Mouse (Mus musculus) layer of hippocampus, adult 9-10 months (tissue): ENCODE measurements at regions not wholly inside any gene's neighbourhood (a gene's known extent, or its start where the extent isn't known, plus 50 kb on each side); places are given as distances from the start of the nearest gene placed in this dataset.

ENCODE experiments used
- DNase-seq: peaks from one replicate; pipeline ENCODE4 v3.0.0; 2022; ENCODE audit warnings: low spot score

GRCm38 (mm10) chr12:92292460-92293340 is 443.7 kb upstream of the Sel1l start:
- DNase-seq: no peak

- no peak for DNase-seq
Observed at GRCm38 (mm10) chr12:92291490-92291889, 442.5 kb upstream of the Sel1l start.

- DNase-seq: no peak
Observed at GRCm38 (mm10) chr12:92285511-92285910, 436.6 kb upstream of the Sel1l start.

DNA sequence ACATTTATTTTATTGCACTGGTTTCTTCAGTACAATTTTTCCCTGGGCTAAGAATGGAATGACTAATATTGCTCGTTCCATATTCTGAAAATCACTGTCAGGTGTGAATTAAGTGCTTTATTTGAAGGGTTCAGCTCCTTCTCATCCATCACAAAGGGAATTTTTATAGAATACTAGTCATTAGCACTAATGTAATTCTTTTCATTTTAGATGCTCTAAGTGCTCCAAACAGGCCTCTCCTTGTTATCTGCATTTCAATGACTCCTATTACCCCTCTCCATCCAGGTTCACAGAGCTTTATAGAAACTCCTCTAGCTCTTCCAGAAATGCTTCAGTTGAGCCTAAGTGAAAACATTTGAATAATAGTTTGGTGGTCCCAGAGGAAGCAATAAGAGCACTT is 431.5 kb upstream of the Sel1l start:
- DNase-seq: no peak

- DNase-seq: no peak
Observed at GRCm38 (mm10) chr12:92251962-92252361, 403.0 kb upstream of the Sel1l start.

DNA sequence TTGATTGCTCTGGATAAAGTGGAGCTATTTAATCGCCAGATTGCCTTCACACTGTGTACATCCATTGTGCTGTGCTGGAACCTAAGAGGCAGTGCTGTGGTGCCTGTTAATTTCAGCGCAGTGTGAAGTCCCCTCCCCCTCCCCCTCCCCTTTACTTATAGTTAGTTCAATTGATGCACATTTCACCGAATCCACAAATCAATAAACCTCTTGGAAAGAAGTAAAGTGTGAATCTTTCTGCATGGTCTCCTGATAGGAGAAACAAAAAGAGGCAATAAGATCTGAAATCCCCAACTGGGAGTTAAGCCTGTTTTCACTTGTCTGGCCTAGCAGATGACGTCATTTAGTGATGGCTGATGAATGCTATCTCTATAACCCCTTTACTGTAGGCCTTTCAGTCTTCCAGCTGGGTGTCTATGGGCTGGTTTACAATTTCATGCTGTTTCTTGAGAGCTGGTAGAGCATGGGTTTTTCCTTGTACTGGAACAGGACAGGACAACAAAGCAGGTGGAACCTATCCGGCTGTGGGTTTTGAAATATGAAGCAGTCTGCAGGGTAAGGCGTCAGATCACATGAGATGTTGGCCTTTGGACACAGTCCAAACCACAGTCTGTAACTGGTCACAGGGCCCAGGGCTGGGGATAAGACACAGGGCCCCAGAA is 398.0 kb upstream of the Sel1l start:
- no peak for DNase-seq

GRCm38 (mm10) chr12:92239956-92240699 is 391.2 kb upstream of the Sel1l start:
- DNase-seq: no peak

DNA sequence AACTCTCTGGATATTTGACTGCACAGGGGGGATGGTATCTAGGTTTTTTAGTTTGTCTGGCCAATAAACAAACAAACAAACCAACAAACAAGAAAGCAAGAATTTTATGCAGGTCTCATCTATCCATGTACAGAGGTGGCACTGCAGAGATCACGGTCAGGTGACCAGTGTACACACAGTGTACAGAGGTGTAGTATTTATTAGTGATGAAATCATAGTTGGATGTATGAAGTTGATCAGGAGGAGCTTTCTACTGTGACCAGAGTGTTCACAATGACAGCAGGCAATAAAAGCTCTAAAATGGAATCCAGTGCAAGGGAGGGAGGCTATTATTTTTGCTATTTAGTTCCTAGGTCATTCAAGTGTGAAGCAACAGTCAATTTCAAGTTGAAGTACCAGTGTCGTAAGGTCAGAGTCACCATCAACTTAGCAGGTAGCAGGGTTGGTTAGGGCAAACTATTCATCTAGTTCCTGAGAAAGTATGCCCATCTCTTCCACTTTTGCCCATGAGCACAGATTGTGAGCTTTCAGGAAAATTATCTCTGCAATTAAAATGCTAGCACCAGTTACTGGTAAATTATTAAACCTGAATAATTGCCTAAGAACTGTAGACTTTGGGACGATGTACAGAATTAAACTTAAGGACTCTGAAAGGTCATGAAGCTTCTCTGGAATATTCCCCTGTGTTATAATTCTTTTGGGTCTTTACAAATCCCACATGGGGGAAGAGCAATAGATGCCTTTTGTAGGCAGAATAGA is 384.9 kb upstream of the Sel1l start:
- no peak for DNase-seq

GRCm38 (mm10) chr12:92228585-92228984 is 379.6 kb upstream of the Sel1l start:
- no peak for DNase-seq

DNA sequence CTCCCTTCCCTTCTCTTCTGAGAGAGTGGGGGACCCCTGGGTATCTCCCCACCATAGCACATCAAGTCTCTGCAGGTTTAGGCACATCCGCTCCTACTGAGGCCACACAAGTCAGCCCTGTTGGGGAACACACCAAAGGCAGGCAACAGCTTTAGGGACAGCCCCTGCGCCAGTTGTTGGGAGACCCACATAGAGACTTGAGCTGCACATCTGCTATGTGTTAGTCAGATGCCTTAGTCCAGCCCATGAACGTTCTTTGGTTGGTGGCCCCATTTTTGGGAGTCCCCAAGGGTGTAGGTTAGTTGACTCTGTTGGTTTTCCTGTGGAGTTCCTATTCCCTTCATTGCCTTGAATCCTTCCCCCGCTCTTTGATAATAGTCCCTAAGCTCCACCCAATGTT is 354.4 kb upstream of the Sel1l start:
- DNase-seq: no peak

DNA sequence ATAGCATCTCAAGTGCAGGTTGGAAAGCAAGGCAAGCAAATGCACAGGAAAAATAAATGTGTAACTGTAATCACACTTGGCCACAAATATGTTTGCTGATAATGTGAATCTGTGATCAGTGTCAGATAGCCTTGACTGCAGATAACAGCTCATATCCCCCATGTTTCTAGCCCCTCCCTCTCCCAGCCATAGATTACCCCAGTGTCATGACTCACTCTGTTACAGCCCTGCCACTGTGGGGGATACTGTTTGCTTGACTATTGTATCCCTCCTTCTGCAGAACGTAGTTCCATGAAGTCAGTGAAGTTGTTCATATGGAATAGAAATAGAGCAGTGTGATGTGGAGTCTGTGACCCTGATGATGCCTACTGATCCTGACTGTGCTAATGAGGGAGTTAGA is 351.6 kb upstream of the Sel1l start:
- DNase-seq: no peak

DNA sequence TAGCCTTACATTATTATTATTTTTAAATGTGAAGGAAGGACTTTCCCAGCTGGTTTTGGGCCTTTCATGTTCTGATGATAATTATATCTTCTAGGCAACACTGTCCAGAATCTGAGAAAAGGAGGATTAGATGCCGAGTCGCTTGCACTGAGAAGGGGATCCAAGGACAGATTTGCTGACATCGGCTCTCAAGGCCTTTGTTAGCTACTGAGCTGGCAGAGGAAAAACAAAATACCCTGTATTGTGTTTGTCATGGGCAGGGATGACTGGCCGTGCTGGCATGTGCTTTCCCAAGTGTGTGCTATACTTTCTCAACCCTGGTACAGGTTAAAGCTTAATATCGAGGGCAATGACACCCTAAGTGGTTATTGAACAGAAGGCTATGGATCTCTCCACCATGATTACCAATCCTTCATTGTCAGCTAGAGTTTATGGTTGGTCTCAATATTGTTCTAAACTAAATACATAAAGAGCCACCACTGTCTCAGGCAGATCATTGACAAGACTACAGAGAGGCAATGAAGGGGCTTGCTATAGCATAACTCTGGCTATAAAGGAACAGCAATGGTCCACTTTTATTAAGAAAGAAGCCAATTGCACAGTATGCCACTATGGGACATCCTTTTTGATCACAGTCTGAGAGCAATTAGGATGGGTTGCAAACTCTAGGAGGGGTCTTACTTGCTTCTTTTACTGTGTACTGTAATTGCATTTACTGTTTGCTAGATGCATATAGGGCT is 350.0 kb upstream of the Sel1l start:
- no peak for DNase-seq

DNA sequence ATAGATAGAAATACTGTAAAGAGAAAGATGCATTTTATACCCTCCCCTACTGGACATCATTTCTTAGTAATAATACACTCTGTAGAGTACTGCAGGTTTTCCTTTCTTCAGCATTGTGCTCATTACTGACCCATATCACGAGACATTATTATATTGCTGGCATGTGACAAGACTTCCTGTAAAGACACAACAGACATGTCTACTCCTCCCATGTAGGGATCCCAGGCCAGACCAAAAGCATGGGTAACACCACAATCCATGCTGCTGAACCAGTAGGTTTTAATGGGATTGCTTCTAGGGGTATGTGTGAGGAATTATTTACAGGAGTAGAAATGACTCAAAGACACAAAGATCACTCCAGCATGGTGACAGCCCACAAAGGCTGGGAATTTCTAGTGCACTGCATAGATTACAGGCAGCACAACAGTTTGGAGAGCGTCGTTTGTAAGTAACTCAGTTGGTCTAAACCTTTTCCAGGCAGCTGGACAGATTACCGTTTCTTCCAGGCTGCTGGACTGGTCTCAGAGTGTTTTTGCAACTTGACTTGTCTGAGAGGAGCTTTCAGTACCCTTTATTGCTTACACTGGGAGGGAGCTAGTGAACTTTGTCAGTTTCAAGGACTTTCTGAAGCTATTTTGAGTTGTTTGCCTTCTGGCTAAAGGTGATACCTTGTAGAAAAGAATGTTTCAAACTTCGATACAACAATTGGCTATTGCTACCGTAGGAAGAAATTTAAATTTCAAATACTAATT is 345.2 kb upstream of the Sel1l start:
- DNase-seq: no peak

GRCm38 (mm10) chr12:92193199-92193933 is 344.4 kb upstream of the Sel1l start:
- no peak for DNase-seq

DNA sequence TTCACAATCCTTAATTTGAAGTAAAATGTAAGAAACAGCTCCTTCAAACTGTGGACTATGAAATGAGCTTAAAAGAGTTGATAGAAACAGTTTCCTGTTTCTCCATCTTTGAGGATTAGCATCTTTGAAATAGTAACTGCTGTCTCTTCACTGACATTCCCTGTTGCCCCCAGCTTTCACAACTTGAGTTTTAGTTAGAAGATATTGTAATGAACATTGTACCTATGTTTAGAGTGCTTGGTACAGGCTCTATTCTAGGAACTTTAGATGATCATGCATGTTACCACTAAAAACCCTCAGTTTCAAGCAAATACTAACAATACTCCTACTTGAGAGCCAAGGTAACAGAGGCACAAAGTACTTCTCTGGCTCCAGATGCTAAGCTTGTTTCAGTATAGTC is 340.1 kb upstream of the Sel1l start:
- no peak for DNase-seq

DNA sequence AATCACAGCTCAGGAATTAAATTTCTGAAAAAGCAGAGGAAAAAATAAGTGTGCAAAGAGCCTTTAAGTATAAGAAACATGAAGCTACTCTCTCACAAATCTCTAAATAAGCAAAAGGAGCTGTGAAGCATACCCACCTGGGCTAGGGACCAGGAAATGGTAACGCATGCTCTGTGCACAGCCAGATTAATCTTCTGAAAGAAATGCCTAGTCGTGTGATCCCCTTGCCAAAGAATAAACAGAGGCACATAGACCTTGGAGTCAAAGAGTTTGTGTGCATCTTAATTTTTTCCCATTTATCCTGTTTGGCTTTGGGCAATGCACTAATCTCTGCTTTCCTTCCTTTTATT is 338.2 kb upstream of the Sel1l start:
- DNase-seq: no peak

DNA sequence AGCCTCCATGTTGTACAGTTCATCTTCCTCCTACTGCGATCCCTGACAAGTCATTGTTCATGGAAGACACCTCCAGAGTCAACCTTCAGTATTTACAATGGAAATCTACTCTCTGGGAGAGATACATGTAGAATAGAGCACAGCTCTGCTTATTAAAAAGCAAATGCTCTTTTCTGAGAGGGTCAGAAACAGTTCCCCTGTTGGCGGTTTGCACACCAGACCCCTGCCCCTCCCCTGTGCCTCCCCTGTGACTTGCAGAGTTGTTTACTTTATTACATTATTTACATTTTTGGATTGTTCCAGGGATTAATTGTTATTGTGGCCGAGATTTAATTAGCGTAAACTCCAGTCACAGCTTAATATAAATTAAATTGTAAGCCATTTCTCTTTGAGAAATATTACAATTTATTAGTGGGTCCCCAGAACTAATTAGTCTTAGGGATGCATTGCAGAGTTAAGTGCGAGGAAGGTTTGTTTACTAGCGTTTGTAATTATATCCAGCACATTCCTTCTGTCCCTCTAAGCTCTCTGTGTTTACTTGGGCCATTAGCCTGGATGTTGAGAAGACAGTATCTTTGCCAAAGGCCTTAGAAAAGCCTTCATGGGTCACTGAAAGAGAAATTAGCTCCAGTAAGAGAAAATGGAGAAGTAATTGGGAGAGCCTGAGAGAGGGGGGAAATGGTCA is 337.6 kb upstream of the Sel1l start:
- no peak for DNase-seq

GRCm38 (mm10) chr12:92179292-92179691 is 330.3 kb upstream of the Sel1l start:
- DNase-seq: no peak

DNA sequence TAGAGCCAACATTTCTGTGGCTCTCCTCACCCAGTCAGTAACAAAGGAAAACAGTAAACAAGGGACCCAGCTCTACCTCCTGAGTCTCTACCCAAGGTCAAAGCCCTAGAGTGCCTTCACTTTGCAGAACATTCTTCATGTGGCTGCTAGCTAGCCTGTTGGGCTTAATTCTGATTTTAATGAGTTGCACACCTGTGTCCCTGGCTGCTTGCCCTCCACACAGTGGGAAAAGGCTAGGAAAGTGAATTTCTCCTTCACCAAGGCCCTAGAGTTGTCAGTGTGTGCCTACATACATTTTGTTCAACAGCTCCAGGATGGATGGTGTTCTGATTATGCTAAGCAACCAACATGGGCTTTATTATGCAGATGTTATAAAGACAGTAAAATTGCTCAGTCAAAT is 307.8 kb upstream of the Sel1l start:
- no peak for DNase-seq

DNA sequence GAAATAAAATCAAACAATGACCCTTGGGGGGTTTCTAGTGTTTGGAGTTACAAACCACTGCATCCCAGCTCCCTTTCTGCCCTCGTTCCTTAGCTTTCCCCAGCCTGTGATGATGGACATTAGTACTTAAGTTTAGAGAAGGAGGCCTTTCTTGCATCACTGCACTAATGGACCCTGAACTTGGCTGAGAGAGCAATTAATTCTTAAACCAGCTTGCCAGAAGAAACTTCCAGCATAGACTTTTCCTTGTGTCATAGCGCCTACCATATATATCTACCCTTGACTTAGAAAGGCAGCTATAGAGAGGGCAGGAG is 303.9 kb upstream of the Sel1l start:
- DNase-seq: no peak
